Mouse (Mus musculus) embryonic facial prominence, embryonic 11.5 days (tissue): ENCODE data around the gene Slc4a4. TPM values are rescaled to one million over a fixed set of nuclear protein-coding genes. Genes with fewer than 3 reads are reported as not detected.

Source experiments
- ATAC-seq: fragments of 200-750 bp; cut with Nextera tagmentation; replicated peaks from 2 replicates; pipeline ENCODE4 v1.8.0; 2017; ENCODE audit warnings: low read depth; ENCODE audit not compliant: insufficient number of reproducible peaks, low FRiP score, low TSS enrichment
- DNase-seq: peaks from one replicate; pipeline ENCODE4 v3.0.0-alpha.2; 2015; ENCODE audit warnings: low spot score
- H3K27ac ChIP-seq: fragments of 300-500 bp; sonication (generic); replicated peaks from 2 replicates; pipeline ENCODE4 v1.5.1; 2014; ENCODE audit warnings: mild to moderate bottlenecking, low read depth, low read length, control low read depth
- H3K27me3 ChIP-seq: fragments of 300-500 bp; sonication (generic); 2 replicates; pipeline ENCODE4 v1.6.1; 2014; ENCODE audit warnings: mild to moderate bottlenecking, low read length, moderate library complexity, mixed read lengths; ENCODE audit not compliant: control insufficient read depth, insufficient read depth
- H3K36me3 ChIP-seq: fragments of 300-500 bp; sonication (generic); replicated peaks from 2 replicates; pipeline ENCODE4 v1.6.1; 2014; ENCODE audit warnings: low read depth, mild to moderate bottlenecking, low read length, moderate library complexity, mixed read lengths; ENCODE audit not compliant: control insufficient read depth, insufficient read depth
- H3K4me1 ChIP-seq: fragments of 300-500 bp; sonication (generic); 2 replicates; pipeline ENCODE4 v1.6.1; 2014; ENCODE audit warnings: low read length, mixed read lengths; ENCODE audit not compliant: control insufficient read depth, insufficient read depth
- H3K4me2 ChIP-seq: fragments of 300-500 bp; sonication (generic); 2 replicates; pipeline ENCODE4 v1.6.1; 2014; ENCODE audit warnings: low read depth, mild to moderate bottlenecking, control low read depth, low read length, moderate library complexity
- H3K4me3 ChIP-seq: fragments of 300-500 bp; sonication (generic); 2 replicates; pipeline ENCODE4 v1.5.1; 2014; ENCODE audit warnings: low read depth, low read length, control low read depth
- H3K9ac ChIP-seq: fragments of 300-500 bp; sonication (generic); replicated peaks from 2 replicates; pipeline ENCODE4 v1.6.1; 2014; ENCODE audit warnings: mild to moderate bottlenecking, control low read depth, low read length
- H3K9me3 ChIP-seq: fragments of 300-500 bp; sonication (generic); replicated peaks from 2 replicates; pipeline ENCODE4 v1.6.1; 2016; ENCODE audit warnings: mild to moderate bottlenecking, low read length, inconsistent platforms, mixed read lengths; ENCODE audit not compliant: control insufficient read depth
- WGBS: fragments of 180-500 bp; shearing (Covaris S2); extraction: QIAGEN DNeasy Blood & Tissue Kit; methylation state at CpG from one replicate; pipeline ENCODE4 v1.1.7; 2014; 5-methylcytosine and 5-hydroxymethylcytosine counted together
- polyA plus RNA-seq: library from polyadenylated mRNA; unstranded; fragments of >200 nt; fragmentation: Nextera tagmentation; extraction: Ambion mirVana; gene quantifications from 2 replicates; pipeline ENCODE4 v1.2.1, GENCODE M21; 2014

Gene Slc4a4
- polyA plus RNA-seq, 1 experiment from 2014 or later: 1.6 TPM

GRCm38 (mm10) chr5:89071957-89072356 is 185.3 kb downstream of the Slc4a4 start:
- H3K36me3 ChIP-seq: no peaks in the 10 kb centered on the region
- H3K4me2 ChIP-seq: no peak overlapping the region
- no peaks in the 10 kb centered on the region for H3K9me3 ChIP-seq
- no peak for DNase-seq
- no peaks in the 10 kb centered on the region for H3K27me3 ChIP-seq
- no peak for ATAC-seq
- no peak overlapping the region for H3K27ac ChIP-seq
- WGBS: 91% methylated on average over 4 of the region's 4 CpGs
- no peaks in the 10 kb centered on the region for H3K4me1 ChIP-seq
- no peak overlapping the region for H3K9ac ChIP-seq
- H3K4me3 ChIP-seq: no peak overlapping the region

GRCm38 (mm10) chr5:89077711-89078110 is 191.1 kb downstream of the Slc4a4 start:
- no peak for DNase-seq
- no peaks in the 10 kb centered on the region for H3K36me3 ChIP-seq
- no peaks in the 10 kb centered on the region for H3K4me1 ChIP-seq
- no peak overlapping the region for H3K4me3 ChIP-seq
- no peak overlapping the region for H3K4me2 ChIP-seq
- no peak for ATAC-seq
- WGBS: 74% methylated on average over 1 of the region's 1 CpGs
- no peaks in the 10 kb centered on the region for H3K9me3 ChIP-seq
- no peaks in the 10 kb centered on the region for H3K27me3 ChIP-seq
- no peak overlapping the region for H3K9ac ChIP-seq
- H3K27ac ChIP-seq: no peak overlapping the region

GRCm38 (mm10) chr5:89083476-89083875 is 196.9 kb downstream of the Slc4a4 start:
- no peak for ATAC-seq

GRCm38 (mm10) chr5:89087916-89088315 is 201.3 kb downstream of the Slc4a4 start:
- no peaks in the 10 kb centered on the region for H3K36me3 ChIP-seq
- H3K27ac ChIP-seq: no peak overlapping the region
- WGBS: 89% methylated on average over 7 of the region's 7 CpGs
- DNase-seq: no peak
- H3K4me2 ChIP-seq: no peak overlapping the region
- no peaks in the 10 kb centered on the region for H3K4me1 ChIP-seq
- no peak for ATAC-seq
- no peak overlapping the region for H3K9ac ChIP-seq
- H3K27me3 ChIP-seq: no peaks in the 10 kb centered on the region
- no peak overlapping the region for H3K4me3 ChIP-seq
- no peaks in the 10 kb centered on the region for H3K9me3 ChIP-seq

More at GRCm38 (mm10) chr5:89083476-89083875, 196.9 kb downstream of the Slc4a4 start:
- WGBS: 89% methylated on average over 4 of the region's 4 CpGs
- DNase-seq: no peak
- no peaks in the 10 kb centered on the region for H3K36me3 ChIP-seq
- no peak overlapping the region for H3K4me3 ChIP-seq
- H3K4me2 ChIP-seq: no peak overlapping the region
- H3K9me3 ChIP-seq: no peaks in the 10 kb centered on the region
- H3K4me1 ChIP-seq: no peaks in the 10 kb centered on the region
- H3K27ac ChIP-seq: no peak overlapping the region
- no peak overlapping the region for H3K9ac ChIP-seq
- H3K27me3 ChIP-seq: no peaks in the 10 kb centered on the region

- no peak for ATAC-seq
- Histone ChIP-seq H3K36me3 (no peaks in the 10 kb centered on the region), H3K27me3 (no peaks in the 10 kb centered on the region), H3K9me3 (no peaks in the 10 kb centered on the region), H3K27ac (no peak overlapping the region), H3K4me2 (no peak overlapping the region), H3K9ac (no peak overlapping the region), H3K4me3 (no peak overlapping the region), H3K4me1 (no peaks in the 10 kb centered on the region)
- DNase-seq: no peak
- WGBS: 80% methylated on average over 11 of the region's 11 CpGs
Measured at GRCm38 (mm10) chr5:89088462-89088861, 201.8 kb downstream of the Slc4a4 start.

- no peak overlapping the region for H3K27ac ChIP-seq
- H3K36me3 ChIP-seq: no peaks in the 10 kb centered on the region
- WGBS: 83% methylated on average over 3 of the region's 3 CpGs
- no peaks in the 10 kb centered on the region for H3K9me3 ChIP-seq
- H3K9ac ChIP-seq: no peak overlapping the region
- no peak overlapping the region for H3K4me3 ChIP-seq
- H3K4me2 ChIP-seq: no peak overlapping the region
- DNase-seq: no peak
- no peak for ATAC-seq
- no peaks in the 10 kb centered on the region for H3K4me1 ChIP-seq
- no peaks in the 10 kb centered on the region for H3K27me3 ChIP-seq
Measured at GRCm38 (mm10) chr5:89090131-89090530, 203.5 kb downstream of the Slc4a4 start.

- Histone ChIP-seq H3K9ac (no peak overlapping the region), H3K4me3 (no peak overlapping the region), H3K27ac (no peak overlapping the region), H3K36me3 (no peaks in the 10 kb centered on the region), H3K9me3 (no peaks in the 10 kb centered on the region), H3K27me3 (no peaks in the 10 kb centered on the region), H3K4me1 (no peaks in the 10 kb centered on the region), H3K4me2 (no peak overlapping the region)
- no peak for ATAC-seq
- no peak for DNase-seq
Measured at GRCm38 (mm10) chr5:89096371-89096770, 209.8 kb downstream of the Slc4a4 start.

- Histone ChIP-seq H3K27ac (no peak overlapping the region), H3K36me3 (no peaks in the 10 kb centered on the region), H3K4me3 (no peak overlapping the region), H3K4me2 (no peak overlapping the region), H3K9me3 (no peaks in the 10 kb centered on the region), H3K9ac (no peak overlapping the region), H3K27me3 (no peaks in the 10 kb centered on the region), H3K4me1 (no peaks in the 10 kb centered on the region)
- DNase-seq (no peak), ATAC-seq (no peak)
- 91% methylated on average over 3 of the region's 3 CpGs for WGBS
Measured at GRCm38 (mm10) chr5:89097291-89097690, 210.7 kb downstream of the Slc4a4 start.
